Mouse (Mus musculus) midbrain, embryonic 14.5 days (tissue): Measurements from ENCODE around the gene P2ry4. TPM values are rescaled to one million over a fixed set of nuclear protein-coding genes. Genes with fewer than 3 reads are reported as not detected.

Experiments
- ATAC-seq: fragments of 200-750 bp; cut with Nextera tagmentation; 2 replicates; pipeline ENCODE4 v1.8.0; 2017; ENCODE audit warnings: moderate number of reproducible peaks, moderate library complexity; ENCODE audit not compliant: low FRiP score, low TSS enrichment
- DNase-seq: peaks from one replicate; pipeline ENCODE4 v3.0.0-alpha.2; 2015
- H3K27ac ChIP-seq: fragments of 300-500 bp; sonication (generic); replicated peaks from 2 replicates; pipeline ENCODE4 v1.5.1; 2014; ENCODE audit warnings: mild to moderate bottlenecking, low read depth, low read length, moderate library complexity
- H3K27me3 ChIP-seq: fragments of 300-500 bp; sonication (generic); 2 replicates; pipeline ENCODE4 v1.6.1; 2014; ENCODE audit warnings: low read length, control low read depth, mixed read lengths; ENCODE audit not compliant: control insufficient read depth, insufficient read depth
- H3K36me3 ChIP-seq: fragments of 300-500 bp; sonication (generic); 2 replicates; pipeline ENCODE4 v1.6.1; 2014; ENCODE audit warnings: low read length, control low read depth; ENCODE audit not compliant: control insufficient read depth, insufficient read depth
- H3K4me1 ChIP-seq: fragments of 300-500 bp; sonication (generic); 2 replicates; pipeline ENCODE4 v1.6.1; 2014; ENCODE audit warnings: mild to moderate bottlenecking, antibody characterized with exemption, low read length, control low read depth; ENCODE audit not compliant: control insufficient read depth, insufficient read depth
- H3K4me2 ChIP-seq: fragments of 300-500 bp; sonication (generic); 2 replicates; pipeline ENCODE4 v1.6.1; 2014; ENCODE audit warnings: mild to moderate bottlenecking, low read length, moderate library complexity
- H3K4me3 ChIP-seq: fragments of 300-500 bp; sonication (generic); replicated peaks from 2 replicates; pipeline ENCODE4 v1.5.1; 2014; ENCODE audit warnings: low read depth, low read length
- H3K9ac ChIP-seq: fragments of 300-500 bp; sonication (generic); replicated peaks from 2 replicates; pipeline ENCODE4 v1.6.1; 2014; ENCODE audit warnings: mild to moderate bottlenecking, low read length, moderate library complexity
- H3K9me3 ChIP-seq: fragments of 300-500 bp; sonication (generic); 2 replicates; pipeline ENCODE4 v1.6.1; 2016; ENCODE audit warnings: low read length, control low read depth, mixed read lengths; ENCODE audit not compliant: control insufficient read depth
- WGBS: fragments of 180-500 bp; shearing (Covaris S2); extraction: QIAGEN DNeasy Blood & Tissue Kit; methylation state at CpG from one replicate; pipeline ENCODE4 v1.1.7; 2014; 5-methylcytosine and 5-hydroxymethylcytosine counted together
- polyA plus RNA-seq: library from polyadenylated mRNA; unstranded; fragments of >200 nt; fragmentation: Nextera tagmentation; extraction: Ambion mirVana; gene quantifications from 2 replicates; pipeline ENCODE4 v1.2.1, GENCODE M21; 2014

Gene P2ry4
- polyA plus RNA-seq, 1 experiment from 2014 or later: not detected

GRCm38 (mm10) chrX:100605314-100605713, 10.6 kb upstream of the P2ry4 start, which contains the start of gene Arr3:
Gene Arr3, plus strand, starts transcription at chrX:100605497.
- H3K9me3 ChIP-seq: no peaks in the 10 kb centered on the region
- no peaks in the 10 kb centered on the region for H3K4me1 ChIP-seq
- no peaks in the 10 kb centered on the region for H3K36me3 ChIP-seq
- H3K27ac ChIP-seq: no peak within 1 kb of the TSS
- peaks cover 3% of the 10 kb centered on the region; the same call in 1 of the 2 replicates for H3K27me3 ChIP-seq
- ATAC-seq (no peak), DNase-seq (no peak)
- H3K4me2 ChIP-seq: no peak within 1 kb of the TSS
- no peak within 1 kb of the TSS for H3K4me3 ChIP-seq
- no peak within 1 kb of the TSS for H3K9ac ChIP-seq
- 57% methylated on average over 1 of the region's 1 CpGs for WGBS

- no peak overlapping the region for H3K4me3 ChIP-seq
- no peak overlapping the region for H3K9ac ChIP-seq
- no peaks in the 10 kb centered on the region for H3K36me3 ChIP-seq
- ATAC-seq (no peak), DNase-seq (no peak)
- no peak overlapping the region for H3K27ac ChIP-seq
- 78% methylated on average over 4 of the region's 4 CpGs for WGBS
- H3K4me2 ChIP-seq: no peak overlapping the region
- no peaks in the 10 kb centered on the region for H3K4me1 ChIP-seq
- no peaks in the 10 kb centered on the region for H3K9me3 ChIP-seq
- H3K27me3 ChIP-seq: no peaks in the 10 kb centered on the region
Observed at GRCm38 (mm10) chrX:100599755-100600154, 5.1 kb upstream of the P2ry4 start.

DNA sequence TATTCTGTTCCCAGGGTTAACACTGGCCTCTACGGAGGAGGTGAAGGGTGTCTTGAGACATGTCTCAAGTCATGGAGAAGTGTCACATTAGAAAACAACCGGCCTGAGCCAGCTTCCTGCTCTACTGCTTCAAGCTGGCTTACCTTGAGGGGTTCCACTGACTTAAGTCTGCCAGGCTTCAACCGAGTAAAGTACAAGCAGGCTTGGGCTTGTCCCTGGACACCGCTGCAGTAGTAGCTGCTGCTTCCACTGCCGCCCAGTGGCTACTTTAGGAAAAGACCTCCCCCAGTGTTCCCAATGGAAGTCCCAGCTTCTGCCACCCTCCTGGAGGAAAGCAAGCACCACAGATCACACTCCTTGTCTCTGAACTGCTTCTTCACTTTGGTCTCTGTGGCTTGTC, 2.8 kb upstream of the P2ry4 start:
- DNase-seq (peak; percentile 65), ATAC-seq (no peak)
- Histone ChIP-seq H3K27me3 (no peaks in the 10 kb centered on the region), H3K9me3 (no peaks in the 10 kb centered on the region), H3K36me3 (no peaks in the 10 kb centered on the region), H3K9ac (no peak overlapping the region), H3K4me1 (no peaks in the 10 kb centered on the region), H3K4me2 (no peak overlapping the region), H3K4me3 (no peak overlapping the region), H3K27ac (no peak overlapping the region)
- WGBS: 25% methylated on average over 5 of the region's 5 CpGs

- H3K36me3 ChIP-seq: no peaks in the 10 kb centered on the region
- H3K4me3 ChIP-seq: no peak within 1 kb of the TSS
- H3K27ac ChIP-seq: no peak within 1 kb of the TSS
- DNase-seq: no peak
- no peak for ATAC-seq
- no peaks in the 10 kb centered on the region for H3K4me1 ChIP-seq
- H3K9ac ChIP-seq: no peak within 1 kb of the TSS
- no peaks in the 10 kb centered on the region for H3K9me3 ChIP-seq
- no peak within 1 kb of the TSS for H3K4me2 ChIP-seq
- 76% methylated on average over 1 of the region's 1 CpGs for WGBS
- no peaks in the 10 kb centered on the region for H3K27me3 ChIP-seq
Observed at GRCm38 (mm10) chrX:100571951-100572350, 22.7 kb downstream of the P2ry4 start, which contains the start of gene Awat1. Gene Awat1, plus strand, starts transcription at chrX:100572251.

DNA sequence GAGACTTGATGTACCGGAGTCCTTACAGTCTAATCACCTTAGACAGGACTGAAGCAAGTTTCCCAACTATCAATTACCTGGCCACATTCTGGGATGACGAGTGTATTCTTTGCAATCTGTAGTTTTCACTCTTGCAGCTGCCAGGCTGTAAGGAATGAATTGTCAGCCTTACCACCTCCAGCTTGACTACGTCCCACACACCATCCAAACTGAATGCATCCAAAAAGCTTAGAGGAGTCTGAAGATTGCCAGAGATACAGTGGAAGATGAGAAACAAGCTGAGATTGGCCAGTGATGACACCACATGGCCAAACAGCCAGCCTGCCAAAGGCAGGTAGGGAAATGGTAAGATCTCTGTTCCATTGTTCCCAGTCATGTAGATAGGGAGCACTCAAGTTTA, 29.0 kb downstream of the P2ry4 start:
- Histone ChIP-seq H3K9ac (no peak overlapping the region), H3K27ac (no peak overlapping the region), H3K4me2 (no peak overlapping the region), H3K36me3 (no peaks in the 10 kb centered on the region), H3K4me3 (no peak overlapping the region), H3K9me3 (no peaks in the 10 kb centered on the region), H3K4me1 (no peaks in the 10 kb centered on the region), H3K27me3 (no peaks in the 10 kb centered on the region)
- no peak for ATAC-seq
- 82% methylated on average over 3 of the region's 3 CpGs for WGBS
- DNase-seq: no peak

DNA sequence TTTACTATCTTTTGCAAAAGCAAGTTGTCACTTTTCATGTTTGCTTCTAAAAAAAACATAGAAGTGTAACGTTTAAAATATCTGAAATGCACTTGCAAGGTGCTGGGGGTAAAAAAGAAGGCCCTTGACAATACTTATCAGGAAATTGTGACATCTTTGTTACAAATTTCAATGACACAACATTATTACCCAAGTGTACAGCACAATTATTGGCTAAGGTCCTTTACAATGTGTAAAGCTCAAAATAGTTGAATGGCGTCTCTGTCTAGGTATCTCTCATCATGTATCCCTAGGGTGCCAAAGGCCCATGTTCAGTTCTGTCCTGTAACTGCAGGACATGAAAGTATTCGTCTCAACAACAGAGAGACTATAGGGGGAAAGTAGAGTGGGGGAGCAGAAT, 38.6 kb downstream of the P2ry4 start:
- H3K27me3 ChIP-seq: no peaks in the 10 kb centered on the region
- no peaks in the 10 kb centered on the region for H3K9me3 ChIP-seq
- no peaks in the 10 kb centered on the region for H3K36me3 ChIP-seq
- WGBS: 85% methylated on average over 3 of the region's 3 CpGs
- no peak for DNase-seq
- no peaks in the 10 kb centered on the region for H3K4me1 ChIP-seq
- no peak overlapping the region for H3K9ac ChIP-seq
- no peak overlapping the region for H3K27ac ChIP-seq
- no peak for ATAC-seq
- no peak overlapping the region for H3K4me3 ChIP-seq
- no peak overlapping the region for H3K4me2 ChIP-seq

Other genes starting within 250 kb of the P2ry4 start
- gene Otud6a, start 165.9 kb downstream of the P2ry4 start, polyA plus RNA-seq: not detected in 2 replicates
- 0.35 TPM in 1 of 2 replicates, not detected in the other for gene Awat2, start 152.2 kb downstream of the P2ry4 start, polyA plus RNA-seq
- gene Igbp1, start 100.6 kb downstream of the P2ry4 start, polyA plus RNA-seq: 29.0 and 29.3 TPM in 2 replicates
- gene Dgat2l6, start 70.0 kb downstream of the P2ry4 start, polyA plus RNA-seq: not detected in 2 replicates
- not detected in 2 replicates for gene Awat1, start 22.6 kb downstream of the P2ry4 start, polyA plus RNA-seq
- gene Arr3, start 10.6 kb upstream of the P2ry4 start, polyA plus RNA-seq: not detected in 2 replicates
- gene Kif4, start 30.9 kb upstream of the P2ry4 start, polyA plus RNA-seq: 3.4 and 8.6 TPM in 2 replicates
- 111 and 122 TPM in 2 replicates for gene Pdzd11, start 31.7 kb upstream of the P2ry4 start, polyA plus RNA-seq
- gene Gdpd2, start 135.0 kb upstream of the P2ry4 start, polyA plus RNA-seq: 31.0 and 31.1 TPM in 2 replicates
- 13.0 and 14.8 TPM in 2 replicates for gene Dlg3, start 172.9 kb upstream of the P2ry4 start, polyA plus RNA-seq